Mouse (Mus musculus) kidney, embryonic 16.5 days (tissue): ENCODE measurements around the gene Catsperd. TPM values are rescaled to one million over a fixed set of nuclear protein-coding genes. Genes with fewer than 3 reads are reported as not detected.

ENCODE experiments used
- ATAC-seq: fragments of 200-750 bp; cut with Nextera tagmentation; 2 replicates; pipeline ENCODE4 v1.8.0; 2017; ENCODE audit warnings: moderate TSS enrichment; ENCODE audit not compliant: low FRiP score, low TSS enrichment
- H3K27ac ChIP-seq: fragments of 300-500 bp; sonication (generic); 2 replicates; pipeline ENCODE4 v1.5.1; 2014; ENCODE audit warnings: low read length
- H3K27me3 ChIP-seq: fragments of 300-500 bp; sonication (generic); 2 replicates; pipeline ENCODE4 v1.6.1; 2014; ENCODE audit warnings: low read length, control low read depth, mixed read lengths; ENCODE audit not compliant: insufficient read depth
- H3K36me3 ChIP-seq: fragments of 300-500 bp; sonication (generic); 2 replicates; pipeline ENCODE4 v1.6.1; 2014; ENCODE audit warnings: low read length, control low read depth, mixed read lengths; ENCODE audit not compliant: insufficient read depth
- H3K4me1 ChIP-seq: fragments of 300-500 bp; sonication (generic); 2 replicates; pipeline ENCODE4 v1.6.1; 2014; ENCODE audit warnings: low read length, control low read depth, mixed read lengths; ENCODE audit not compliant: insufficient read depth
- H3K4me2 ChIP-seq: fragments of 300-500 bp; sonication (generic); replicated peaks from 2 replicates; pipeline ENCODE4 v1.6.1; 2014; ENCODE audit warnings: low read depth, low read length
- H3K4me3 ChIP-seq: fragments of 300-500 bp; sonication (generic); 2 replicates; pipeline ENCODE4 v1.5.1; 2014; ENCODE audit warnings: mild to moderate bottlenecking, low read length
- H3K9ac ChIP-seq: fragments of 300-500 bp; sonication (generic); replicated peaks from 2 replicates; pipeline ENCODE4 v1.6.1; 2014; ENCODE audit warnings: low read length
- H3K9me3 ChIP-seq: fragments of 300-500 bp; sonication (generic); 2 replicates; pipeline ENCODE4 v1.6.1; 2016; ENCODE audit warnings: low read length, control low read depth
- WGBS: fragments of 180-500 bp; shearing (Covaris S2); extraction: QIAGEN DNeasy Blood & Tissue Kit; methylation state at CpG from one replicate; pipeline ENCODE4 v1.1.7; 2014; 5-methylcytosine and 5-hydroxymethylcytosine counted together
- polyA plus RNA-seq: library from polyadenylated mRNA; unstranded; fragments of >200 nt; fragmentation: Nextera tagmentation; extraction: Ambion mirVana; gene quantifications from 2 replicates; pipeline ENCODE4 v1.2.1, GENCODE M21; 2015

Catsperd gene
- 1.1 and 1.3 TPM in 2 replicates for polyA plus RNA-seq

DNA sequence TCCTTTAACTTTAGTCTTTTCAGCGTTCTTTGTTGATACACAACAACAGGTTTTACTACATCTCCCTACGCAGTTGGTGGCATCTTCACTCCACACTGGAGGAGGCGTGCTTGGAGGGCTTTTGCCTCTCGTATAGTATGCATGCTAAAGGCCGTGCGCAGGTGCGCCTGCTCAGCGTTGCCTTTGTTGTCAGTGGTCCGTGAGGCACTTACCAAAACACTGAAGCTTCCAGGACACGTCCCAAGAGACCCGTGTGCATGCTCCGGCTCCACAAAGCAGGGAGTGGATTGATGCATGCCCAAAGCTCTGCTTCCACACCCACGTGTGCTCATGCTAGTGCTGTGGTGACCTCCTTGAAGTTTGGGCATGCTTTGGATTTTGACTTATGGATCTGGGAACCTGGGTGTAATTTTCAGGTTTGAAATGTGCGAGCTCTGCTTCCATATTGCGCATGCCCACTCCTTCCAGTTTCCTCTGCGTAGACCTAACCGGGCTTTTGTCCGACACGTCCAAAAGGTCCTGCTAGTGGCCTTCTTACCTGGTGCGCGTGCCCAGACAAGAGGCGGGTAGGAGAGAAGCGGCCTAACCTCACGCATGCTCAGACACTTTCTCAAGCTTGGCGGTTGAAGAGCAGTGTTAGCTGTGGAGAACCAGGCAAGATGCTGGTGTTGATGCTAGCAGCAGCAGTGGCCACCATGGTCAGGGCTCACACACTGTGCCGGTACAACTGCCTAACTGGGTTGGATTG lies at the start of gene Catsperd:
Gene Catsperd (plus strand): TSS at position 614 of the 748 bp plus-strand sequence.
- Histone ChIP-seq H3K27me3 (no peaks in the 10 kb centered on the region), H3K9me3 (no peaks in the 10 kb centered on the region), H3K4me3 (peak within 1 kb of the TSS; percentile 84), H3K36me3 (no peaks in the 10 kb centered on the region), H3K4me2 (peak within 1 kb of the TSS; percentile 94), H3K4me1 (peaks cover 22% of the 10 kb centered on the region), H3K9ac (peak within 1 kb of the TSS; percentile 67), H3K27ac (peak within 1 kb of the TSS; percentile 79)
- WGBS = 5% methylated on average over 26 of the region's 26 CpGs
- ATAC-seq = peak; percentile 62

DNA sequence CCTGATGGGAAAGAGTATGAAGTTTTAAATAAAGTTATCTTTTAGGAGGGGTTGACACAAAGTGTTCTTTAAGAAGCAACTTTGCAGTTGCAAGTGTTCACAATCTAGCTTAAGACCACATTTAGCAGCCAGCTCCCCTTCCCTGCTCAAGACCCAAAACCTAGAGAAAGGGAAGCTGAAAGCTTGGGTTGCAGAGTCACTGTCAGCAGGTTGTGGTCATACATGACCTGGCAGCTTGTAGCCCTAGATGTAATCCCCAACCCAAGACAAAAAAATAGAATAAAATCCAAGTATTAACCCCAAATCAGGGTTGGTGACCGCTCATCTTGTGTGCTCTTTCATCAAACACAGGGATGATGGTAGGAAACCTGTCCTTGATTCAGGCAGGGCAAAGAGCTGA lies 44.9 kb upstream of the Catsperd start:
- Histone ChIP-seq H3K36me3 (peaks cover 39% of the 10 kb centered on the region), H3K9ac (peak overlapping the region; percentile 94), H3K4me2 (peak overlapping the region; percentile 90), H3K4me3 (peak overlapping the region; percentile 72), H3K4me1 (peaks cover 42% of the 10 kb centered on the region), H3K27me3 (no peaks in the 10 kb centered on the region), H3K27ac (peak overlapping the region; percentile 92; the same call in 1 of the 2 replicates), H3K9me3 (no peaks in the 10 kb centered on the region)
- 81% methylated on average over 1 of the region's 1 CpGs for whole genome bisulfite sequencing
- no peak for ATAC-seq

DNA sequence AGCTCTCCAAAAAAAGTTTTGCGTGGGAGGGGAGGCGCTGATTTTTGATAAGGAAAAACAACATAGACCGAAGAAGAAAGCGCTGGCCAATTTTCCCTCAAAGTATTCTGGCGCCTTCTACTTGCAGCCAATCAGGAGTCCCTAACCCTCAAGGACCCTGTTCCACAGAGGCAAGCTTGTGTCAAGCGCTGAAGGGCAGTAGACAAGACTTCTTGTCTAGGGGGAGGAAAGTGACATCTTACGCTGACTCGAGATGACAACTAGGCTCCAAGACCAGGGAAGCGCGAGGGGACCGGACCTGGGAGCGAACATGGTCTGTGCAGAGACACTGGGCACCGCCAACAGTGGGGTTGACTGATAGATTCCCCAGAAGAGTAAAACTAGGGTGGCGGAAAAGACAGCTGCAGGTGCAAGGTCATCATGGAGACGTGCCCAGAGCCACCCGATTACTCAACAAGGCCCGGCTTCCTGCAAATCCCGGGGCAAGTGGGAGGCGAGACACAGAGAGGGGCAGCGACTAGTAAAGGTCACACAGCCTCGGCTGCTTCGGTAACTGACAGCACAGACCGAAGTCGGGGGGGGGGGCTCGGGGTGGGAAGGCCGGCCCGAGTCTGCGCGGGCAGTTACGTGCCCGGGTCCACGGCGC lies 44.2 kb upstream of the Catsperd start:
- Histone ChIP-seq H3K4me3 (peak overlapping the region; percentile 72), H3K9me3 (no peaks in the 10 kb centered on the region), H3K36me3 (peaks cover 38% of the 10 kb centered on the region), H3K9ac (peak overlapping the region; percentile 94), H3K27me3 (no peaks in the 10 kb centered on the region), H3K4me1 (peaks cover 42% of the 10 kb centered on the region), H3K4me2 (peak overlapping the region; percentile 90), H3K27ac (peak overlapping the region; percentile 92)
- 1% methylated on average over 31 of the region's 33 CpGs for WGBS
- ATAC-seq = no peak

- H3K36me3 ChIP-seq = peaks cover 39% of the 10 kb centered on the region
- H3K27me3 ChIP-seq = no peaks in the 10 kb centered on the region
- H3K9me3 ChIP-seq = no peaks in the 10 kb centered on the region
- under 1% methylated on average over 89 of the region's 101 CpGs for WGBS
- peak within 1 kb of the TSS; percentile 90 for H3K4me2 ChIP-seq
- H3K4me3 ChIP-seq = peak within 1 kb of the TSS; percentile 91
- H3K9ac ChIP-seq = peak within 1 kb of the TSS; percentile 94
- peaks cover 42% of the 10 kb centered on the region for H3K4me1 ChIP-seq
- peak; percentile 97 for ATAC-seq
- H3K27ac ChIP-seq = peak within 1 kb of the TSS; percentile 96
These were observed 43.4 kb upstream of the Catsperd start, which contains the start of the genes Safb2 and Safb for GRCm38 (mm10) chr17:56584257-56585130. Gene Safb2 (minus strand): TSS chr17:56584585. Gene Safb (plus strand): TSS chr17:56584825.

GRCm38 (mm10) chr17:56585171-56585821 lies 42.6 kb upstream of the Catsperd start:
- peak overlapping the region; percentile 74 for H3K4me2 ChIP-seq
- peak overlapping the region; percentile 91 for H3K4me3 ChIP-seq
- H3K27me3 ChIP-seq = no peaks in the 10 kb centered on the region
- H3K4me1 ChIP-seq = peaks cover 42% of the 10 kb centered on the region
- H3K36me3 ChIP-seq = peaks cover 38% of the 10 kb centered on the region
- peak; percentile 0; the same call in 1 of the 2 replicates for ATAC-seq
- WGBS = under 1% methylated on average over 61 of the region's 61 CpGs
- H3K9me3 ChIP-seq = no peaks in the 10 kb centered on the region
- peak overlapping the region; percentile 92 for H3K9ac ChIP-seq
- H3K27ac ChIP-seq = peak overlapping the region; percentile 96

DNA sequence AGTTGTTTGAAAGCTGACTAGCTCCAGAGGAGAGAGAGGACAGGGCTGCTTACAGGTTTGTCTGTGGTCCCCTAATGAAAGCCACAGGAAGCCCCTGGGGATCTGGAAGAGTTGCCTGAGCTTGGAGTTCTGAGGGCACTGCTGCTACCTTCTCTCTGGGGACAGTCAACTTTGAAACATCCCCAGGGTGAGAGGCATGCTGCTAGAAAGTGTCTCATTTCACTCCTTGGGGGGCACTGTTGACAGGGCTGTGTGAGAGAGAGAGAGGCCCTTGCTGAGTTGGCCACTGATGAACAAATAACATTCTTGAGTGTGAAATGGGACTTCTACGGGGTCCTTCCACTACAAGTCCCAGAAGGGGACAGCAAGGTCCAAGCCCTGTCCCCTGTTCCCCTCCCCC lies 40.2 kb upstream of the Catsperd start:
- Histone ChIP-seq H3K9ac (0 out of 2 replicates have a peak overlapping the region, but pooled peaks have one; percentile 23), H3K4me1 (peaks cover 29% of the 10 kb centered on the region), H3K27ac (no peak overlapping the region), H3K4me3 (no peak overlapping the region), H3K36me3 (peaks cover 39% of the 10 kb centered on the region), H3K27me3 (no peaks in the 10 kb centered on the region), H3K4me2 (0 out of 2 replicates have a peak overlapping the region, but pooled peaks have one; percentile 1), H3K9me3 (no peaks in the 10 kb centered on the region)
- ATAC-seq = no peak
- WGBS = 54% methylated on average over 1 of the region's 1 CpGs

DNA sequence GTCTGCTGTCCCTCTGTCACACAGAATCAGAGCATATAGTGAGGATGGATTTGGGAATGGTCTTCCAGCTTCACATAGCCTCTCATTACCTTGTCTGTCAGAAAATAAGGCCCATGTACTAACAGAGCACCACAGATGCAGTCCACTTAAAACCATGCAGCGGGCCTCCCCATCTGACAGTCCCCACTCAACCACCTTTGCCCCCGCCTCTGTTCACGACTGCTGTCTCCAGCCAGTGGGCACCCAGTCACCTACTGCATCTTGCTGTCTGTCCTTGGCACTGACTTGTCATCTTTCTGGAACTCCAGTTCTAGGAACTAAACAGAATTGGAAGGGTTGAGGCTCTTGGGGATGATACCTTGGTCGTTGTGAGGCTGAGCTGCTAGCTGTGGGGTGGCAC lies 39.0 kb upstream of the Catsperd start:
- Histone ChIP-seq H3K9ac (no peak overlapping the region), H3K36me3 (peaks cover 48% of the 10 kb centered on the region), H3K9me3 (no peaks in the 10 kb centered on the region), H3K4me2 (no peak overlapping the region), H3K27ac (no peak overlapping the region), H3K4me3 (no peak overlapping the region), H3K27me3 (no peaks in the 10 kb centered on the region), H3K4me1 (peaks cover 21% of the 10 kb centered on the region)
- 93% methylated on average over 4 of the region's 4 CpGs for WGBS
- ATAC-seq = no peak

DNA sequence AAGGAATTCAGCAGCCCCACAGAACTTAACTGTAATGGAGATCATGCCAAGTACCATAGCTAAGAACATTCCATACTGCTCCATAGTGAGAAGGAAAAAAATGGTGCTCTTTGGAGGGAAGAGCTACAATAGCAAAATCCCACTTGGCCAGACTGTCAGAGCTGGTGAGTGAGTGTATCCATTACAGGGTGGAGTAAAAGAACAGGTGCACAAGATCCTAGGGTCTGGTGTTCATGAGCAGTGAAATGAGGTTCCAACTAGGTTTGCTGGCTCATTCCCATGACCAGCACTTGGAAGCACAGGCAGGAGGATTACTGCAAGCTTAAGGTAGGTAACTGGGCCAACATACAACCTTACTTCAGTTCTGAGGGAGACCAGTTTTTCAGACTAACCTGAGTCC lies 35.4 kb upstream of the Catsperd start:
- Histone ChIP-seq H3K9ac (no peak overlapping the region), H3K9me3 (no peaks in the 10 kb centered on the region), H3K36me3 (peaks cover 79% of the 10 kb centered on the region), H3K27ac (no peak overlapping the region), H3K4me1 (peaks cover 3% of the 10 kb centered on the region), H3K4me2 (no peak overlapping the region), H3K27me3 (no peaks in the 10 kb centered on the region), H3K4me3 (no peak overlapping the region)
- no peak for ATAC-seq
